Mouse (Mus musculus) liver, adult 2 months (tissue): Measurements from ENCODE around the gene Pttg1ip.

Experiments used
- CTCF ChIP-seq: fragments of 200-500 bp; IDR thresholded peaks from 2 replicates; pipeline ENCODE4 v1.5.1; 2011; ENCODE audit warnings: low read depth, low read length, control low read depth
- POLR2A ChIP-seq: fragments of 200-500 bp; IDR thresholded peaks from 2 replicates; pipeline ENCODE4 v1.6.1; 2011; ENCODE audit warnings: low read length, control low read depth; ENCODE audit not compliant: insufficient read depth; ENCODE audit errors: extremely low read depth

DNA sequence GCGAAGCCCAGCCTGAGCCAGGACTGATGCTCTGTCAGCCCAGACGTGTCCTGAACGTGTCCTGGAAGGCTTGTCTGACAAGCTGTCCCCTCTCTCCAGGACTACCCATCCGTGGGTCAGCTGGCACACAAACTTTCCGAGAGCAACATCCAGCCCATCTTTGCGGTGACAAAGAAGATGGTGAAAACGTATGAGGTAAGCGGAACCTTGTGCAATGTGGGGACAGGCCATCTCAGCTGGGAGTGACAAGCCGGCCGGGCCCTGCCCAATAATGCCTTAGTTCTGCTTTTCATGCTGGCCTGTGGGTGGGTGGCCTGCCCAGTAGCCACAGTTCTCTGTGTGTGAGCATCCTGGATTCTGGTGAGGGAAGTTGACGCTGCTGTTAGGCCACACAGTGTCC, 30.6 kb upstream of the Pttg1ip start:
- TF ChIP-seq POLR2A (no peak), CTCF (no peak)
